Mouse (Mus musculus) kidney, postnatal 14 days (tissue): ENCODE measurements around the gene Cadm3.

Experiments used
- DNase-seq: peaks from one replicate; pipeline ENCODE4 v3.0.0; 2022; ENCODE audit warnings: mixed read lengths

The Cadm3 gene

DNA sequence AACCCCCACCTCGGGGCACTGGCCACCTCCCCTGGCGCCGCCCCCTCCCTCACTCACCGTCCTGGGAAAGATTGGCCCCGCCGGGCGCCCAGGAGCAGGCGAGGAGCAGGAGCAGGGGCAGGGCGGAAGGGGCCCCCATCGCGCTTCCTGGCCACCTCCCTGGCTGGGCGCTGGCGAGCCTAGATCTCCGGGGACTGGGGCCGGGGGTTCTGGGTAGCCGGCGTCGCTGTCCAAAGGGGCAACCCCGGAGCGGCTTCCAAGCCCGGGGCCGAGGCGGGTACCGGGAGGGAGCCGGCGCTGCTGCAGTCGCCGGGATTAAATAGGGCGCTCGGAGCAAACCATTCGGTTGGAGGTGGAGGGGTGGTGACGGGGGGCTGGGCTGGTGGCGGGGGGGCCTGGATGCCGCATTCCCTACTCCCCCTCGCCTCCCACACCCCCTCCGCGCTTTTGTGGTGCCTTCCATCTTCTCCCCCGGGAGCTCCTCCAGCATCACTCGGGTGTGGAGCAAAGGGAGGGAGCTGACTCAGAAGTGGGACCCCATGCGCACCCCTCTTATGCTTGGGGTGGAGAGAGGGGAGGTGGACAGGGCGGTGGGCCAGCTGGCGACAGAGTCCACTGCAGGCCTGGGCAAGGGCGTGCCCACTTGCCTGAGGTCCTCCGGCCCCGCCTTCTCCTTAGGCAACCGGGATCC, at the start of gene Cadm3:
Gene Cadm3 (minus strand): TSS at position 340 of the 691 bp plus-strand sequence.
- no peak for DNase-seq

DNA sequence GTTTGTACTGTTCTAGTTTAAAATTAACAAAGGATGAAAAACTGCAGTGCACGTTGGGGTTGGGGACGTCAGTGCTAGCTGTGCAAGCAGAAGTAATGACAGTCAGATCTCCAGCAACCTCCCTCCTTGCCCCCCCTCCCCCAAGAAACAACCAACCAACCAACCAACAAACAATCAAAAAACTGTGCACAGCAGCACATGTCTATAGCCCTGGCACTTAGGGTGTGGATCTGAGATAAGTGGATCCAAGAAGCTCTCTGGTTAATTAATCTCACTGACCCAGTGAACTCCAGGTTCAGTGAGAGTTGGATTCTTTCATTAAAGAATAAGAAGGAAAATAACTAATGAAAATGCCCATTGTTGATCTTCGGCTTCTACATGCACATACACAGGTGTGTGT, 47.1 kb upstream of the Cadm3 start:
- DNase-seq = no peak

DNA sequence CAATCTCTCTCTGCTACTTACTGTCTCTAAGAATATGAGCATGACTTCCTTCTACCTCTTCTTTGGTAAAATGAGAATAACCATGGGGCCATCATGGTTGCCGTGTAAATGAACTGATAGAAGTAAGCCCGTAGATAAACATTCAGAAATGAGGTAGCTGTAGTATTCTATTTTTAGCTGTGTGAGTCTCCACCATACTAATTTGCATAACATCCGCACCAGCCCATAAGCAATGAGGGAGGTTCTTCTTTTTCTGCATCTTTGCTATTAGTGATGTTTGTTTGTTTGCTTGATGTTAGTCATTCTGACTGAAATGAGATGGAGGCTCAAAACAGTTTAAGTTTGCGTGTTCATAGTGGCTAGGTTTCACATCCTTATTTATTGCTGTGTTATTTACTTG, 44.4 kb upstream of the Cadm3 start:
- DNase-seq = no peak

GRCm38 (mm10) chr1:173409066-173409465, 41.6 kb upstream of the Cadm3 start:
- DNase-seq = no peak

DNA sequence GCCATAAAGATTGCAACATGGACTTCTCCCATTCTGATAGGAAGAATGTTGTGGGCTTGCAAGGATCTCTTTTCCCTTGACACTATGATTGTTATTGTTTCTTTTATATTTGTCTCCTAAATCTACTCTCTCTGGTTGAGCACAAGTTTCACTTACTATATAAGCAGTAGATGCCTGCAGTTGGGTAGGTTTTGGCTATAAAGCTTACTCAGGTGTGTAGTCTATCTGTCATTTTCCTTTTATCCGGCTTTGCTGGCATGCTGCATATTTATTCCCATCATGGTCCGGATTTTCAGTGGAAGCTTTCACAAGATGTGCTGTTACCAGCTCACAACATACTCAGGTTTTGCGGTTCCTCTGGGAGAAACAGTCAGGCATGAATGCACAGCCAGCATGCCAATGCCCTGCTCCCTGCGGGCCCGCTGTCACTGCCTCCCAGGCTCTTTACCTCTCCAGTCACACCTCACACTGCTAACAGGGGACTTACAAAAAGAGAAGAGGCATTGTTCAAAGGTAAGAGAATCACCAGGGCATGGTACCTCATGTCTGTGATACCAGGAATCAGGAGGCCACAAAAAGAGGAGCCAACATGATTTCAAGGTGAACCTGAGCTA, 37.3 kb upstream of the Cadm3 start:
- DNase-seq = no peak

GRCm38 (mm10) chr1:173398323-173398970, 31.0 kb upstream of the Cadm3 start:
- peak; percentile 47 for DNase-seq

- no peak for DNase-seq
Measured at GRCm38 (mm10) chr1:173391754-173392153, 24.3 kb upstream of the Cadm3 start.

- no peak for DNase-seq
Measured at GRCm38 (mm10) chr1:173389901-173390401, 22.5 kb upstream of the Cadm3 start.

DNA sequence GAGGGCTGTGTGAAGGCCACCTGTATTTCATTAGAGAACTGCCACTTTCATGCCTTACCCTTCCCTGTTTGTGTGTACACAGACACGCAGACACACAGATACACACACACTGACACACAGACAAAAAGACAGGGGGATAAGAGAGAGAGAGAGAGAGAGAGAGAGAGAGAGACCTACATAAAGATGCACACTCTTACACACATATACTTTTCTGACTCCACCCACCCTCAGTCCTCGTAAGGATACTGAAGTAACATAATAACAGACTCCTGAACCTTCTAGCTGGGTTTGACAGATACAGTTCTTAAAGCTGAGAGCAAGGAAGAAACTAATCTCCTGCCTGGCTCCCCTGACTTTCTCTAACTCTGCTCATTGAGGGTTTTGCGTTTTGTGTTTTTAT, 21.9 kb upstream of the Cadm3 start:
- DNase-seq = no peak

GRCm38 (mm10) chr1:173381436-173381835, 13.9 kb upstream of the Cadm3 start:
- DNase-seq = no peak

GRCm38 (mm10) chr1:173377380-173378112, 10.1 kb upstream of the Cadm3 start:
- DNase-seq = peak; percentile 16

DNA sequence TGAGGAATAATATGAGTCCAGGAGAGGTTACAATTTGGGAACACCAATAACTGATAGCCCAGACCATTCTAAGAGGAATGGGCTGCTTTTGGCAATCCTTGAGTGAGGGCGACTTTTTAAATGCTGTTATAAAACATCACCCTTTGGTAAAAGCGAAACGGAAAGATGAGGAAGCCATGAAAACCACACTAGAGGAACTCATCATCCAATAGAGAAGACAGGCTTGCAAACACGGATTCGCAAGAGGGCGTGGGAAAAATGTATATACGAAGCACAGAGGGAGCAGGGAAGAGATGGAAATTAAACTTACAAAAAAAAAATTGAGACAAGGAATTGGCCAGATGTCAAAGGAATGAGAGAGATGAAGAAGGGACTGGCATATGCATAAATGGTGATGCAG, 6.5 kb upstream of the Cadm3 start:
- DNase-seq = no peak

- DNase-seq = no peak
Measured at GRCm38 (mm10) chr1:173371586-173371985, 4.1 kb upstream of the Cadm3 start.

DNA sequence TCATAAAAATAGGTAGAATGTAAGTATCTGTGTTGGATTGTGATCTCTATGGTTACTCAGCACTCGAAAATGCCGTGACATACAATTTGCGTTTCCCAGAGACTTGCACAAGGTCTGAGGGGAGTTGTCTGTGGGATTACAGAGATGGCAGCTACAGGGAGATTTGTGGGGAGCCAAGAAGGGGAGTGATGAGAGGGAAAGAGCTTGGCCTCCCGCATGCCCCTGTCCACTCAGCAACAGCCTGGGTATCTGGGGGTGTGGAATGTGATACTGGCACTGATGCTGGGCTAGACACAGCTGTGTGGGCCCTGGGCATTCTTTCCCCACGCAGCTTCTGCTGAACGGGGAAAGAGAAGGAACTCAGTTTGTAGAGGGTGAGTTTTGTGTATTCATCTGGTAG, 3.0 kb upstream of the Cadm3 start:
- DNase-seq = no peak

- no peak for DNase-seq
Measured at GRCm38 (mm10) chr1:173369611-173370010, 2.1 kb upstream of the Cadm3 start.

DNA sequence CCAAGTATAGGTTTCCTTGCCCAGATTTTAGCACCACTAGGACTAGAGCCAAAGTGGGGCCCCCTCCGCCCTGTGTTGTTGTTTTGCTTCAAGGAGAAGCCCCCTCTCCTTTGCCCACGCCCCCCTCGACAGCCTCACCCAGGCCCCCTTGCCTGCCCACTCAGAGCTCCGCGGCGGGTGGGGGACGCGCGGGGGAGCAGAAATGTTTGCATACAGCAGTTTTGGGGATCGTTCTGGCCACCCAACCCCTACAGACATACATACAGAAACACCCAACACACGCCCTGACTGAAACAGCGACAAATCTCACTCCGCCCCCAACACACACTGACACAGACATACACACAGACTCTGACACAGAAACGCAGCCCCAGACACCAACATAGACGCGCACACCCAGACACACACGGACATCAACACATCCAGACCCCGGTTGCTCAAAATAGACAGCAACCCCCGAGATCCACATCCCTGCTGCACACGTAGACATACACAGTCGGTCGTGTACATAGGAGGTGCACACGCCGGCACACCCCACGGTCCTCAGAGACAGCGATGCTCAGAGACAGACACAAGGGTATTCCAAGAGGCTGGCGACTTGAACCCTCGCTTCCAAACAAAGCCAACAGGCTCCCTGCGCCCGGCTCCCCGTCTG, 667 bp downstream of the Cadm3 start:
- DNase-seq = no peak

- DNase-seq = no peak
Measured at GRCm38 (mm10) chr1:173365970-173366409, 1.5 kb downstream of the Cadm3 start.

DNA sequence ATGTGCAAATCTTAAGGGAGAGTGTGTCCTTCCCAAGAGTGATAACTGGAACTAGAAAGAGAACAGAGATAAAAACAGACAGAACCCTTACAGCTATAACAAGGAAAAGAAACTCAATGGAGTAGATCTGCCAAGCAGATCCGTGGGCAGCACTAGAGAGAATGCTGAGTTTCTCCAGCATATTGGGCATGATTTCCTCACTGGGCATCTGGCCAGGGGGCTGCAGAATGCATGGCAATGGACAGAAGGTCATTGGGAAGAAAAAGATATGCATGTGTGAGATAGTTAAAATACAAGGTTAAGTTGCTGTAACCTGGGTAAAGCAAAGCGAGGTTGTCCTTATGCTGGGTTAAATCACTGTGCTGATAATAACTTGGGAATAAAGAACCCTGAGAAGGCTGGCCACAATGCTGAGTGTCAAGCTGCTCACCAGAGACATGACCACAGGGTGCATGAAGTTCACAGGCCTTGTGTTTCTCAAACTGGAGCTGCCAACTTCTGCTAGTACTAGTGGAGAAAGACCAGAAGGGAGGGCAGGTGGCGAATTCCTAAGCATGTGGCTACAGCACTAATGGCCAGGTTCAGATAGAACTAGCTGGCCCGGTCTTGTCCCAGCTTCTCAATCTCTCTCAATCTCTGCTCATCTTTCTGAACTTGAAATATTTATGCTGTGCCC, 3.2 kb downstream of the Cadm3 start:
- DNase-seq = no peak

GRCm38 (mm10) chr1:173363436-173363835, 4.1 kb downstream of the Cadm3 start:
- DNase-seq = no peak

- DNase-seq = peak; percentile 73
Measured at GRCm38 (mm10) chr1:173361651-173362050, 5.8 kb downstream of the Cadm3 start.

GRCm38 (mm10) chr1:173359590-173360290, 7.8 kb downstream of the Cadm3 start:
- no peak for DNase-seq
